9 mouse cellular contexts compared by ENCODE assay signal in the genomic region with DNA sequence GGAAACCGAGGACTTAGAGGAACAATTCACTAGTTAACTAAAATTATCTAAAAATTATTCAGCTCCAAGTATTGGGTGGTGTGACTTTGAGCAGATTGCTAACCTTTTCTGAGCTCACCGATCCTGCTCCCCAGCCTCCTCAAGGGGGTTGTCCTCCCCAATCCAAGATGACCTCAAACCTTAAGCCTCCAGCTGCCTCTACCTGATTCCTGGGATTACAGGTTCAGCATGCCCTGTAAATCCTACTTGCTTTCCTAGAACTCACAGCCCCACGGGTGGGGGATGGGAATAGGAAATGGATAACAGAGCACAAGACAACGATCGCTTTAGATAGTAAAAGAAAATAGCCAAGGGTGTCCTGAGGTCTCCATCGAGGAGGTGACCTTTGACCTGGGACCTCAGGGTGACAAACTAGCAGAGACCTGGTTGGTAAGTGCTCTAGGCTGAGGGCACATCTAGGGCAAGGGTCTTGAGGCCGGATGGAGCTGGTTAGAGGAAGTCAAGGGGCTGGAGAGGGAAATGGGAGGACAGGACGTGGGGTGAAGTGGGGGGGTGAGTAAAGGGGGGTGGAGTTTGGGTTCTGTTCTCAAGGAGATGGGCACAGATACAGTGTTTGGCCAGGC. TPM values are rescaled to one million over a fixed set of nuclear protein-coding genes. Genes with fewer than 3 reads are reported as not detected.
DNase-seq lines count a peak whose midpoint lies in the region; ATAC-seq and TF ChIP-seq lines count a peak whose summit lies in the region.
"Had no signal": no experiment of that assay in that cellular context is flagged by ENCODE, and none has a peak within 500 bp of the region (broad histone marks: within the 10 kb centered on the region; RNA-seq: fewer than 3 reads in every experiment).

No protein-coding gene starts in this region.

- H3K36me3 ChIP-seq in lung, embryonic 14.5 days (ENCODE audit: insufficient read depth), result no peaks in the 10 kb centered on the region
- H3K36me3 ChIP-seq in heart, embryonic 13.5 days, result no peaks in the 10 kb centered on the region
- H3K36me3 ChIP-seq in kidney, postnatal 0 days (ENCODE audit: insufficient read depth, low read length), result no peaks in the 10 kb centered on the region
- H3K36me3 ChIP-seq in neural tube, embryonic 15.5 days, result no peaks in the 10 kb centered on the region
- H3K36me3 ChIP-seq: midbrain, embryonic 12.5 days had no signal

- peaks cover 44% of the 10 kb centered on the region for H3K4me1 ChIP-seq in lung, embryonic 14.5 days (ENCODE audit: insufficient read depth)
- peaks cover 68% of the 10 kb centered on the region for H3K4me1 ChIP-seq in heart, embryonic 13.5 days
- H3K4me1 ChIP-seq in kidney, postnatal 0 days (replicated peaks; ENCODE audit: insufficient read depth, low read length), result peaks cover 34% of the 10 kb centered on the region
- peaks cover 18% of the 10 kb centered on the region for H3K4me1 ChIP-seq in neural tube, embryonic 15.5 days

- no peak overlapping the region for H3K9ac ChIP-seq in lung, embryonic 14.5 days
- peak overlapping the region; percentile 53 for H3K9ac ChIP-seq in heart, embryonic 13.5 days
- 0 out of 2 replicates have a peak overlapping the region, but pooled peaks have one; percentile 35 for H3K9ac ChIP-seq in kidney, postnatal 0 days (ENCODE audit: low read depth, low read length)
- no peak overlapping the region for H3K9ac ChIP-seq in neural tube, embryonic 15.5 days (replicated peaks)
- H3K9ac ChIP-seq: midbrain, embryonic 12.5 days had no signal

- no peak for TF ChIP-seq CTCF in lung, embryonic 14.5 days (IDR thresholded peaks at IDR 0.05; ENCODE audit: low read depth)
- TF ChIP-seq CTCF in kidney, postnatal 0 days (IDR thresholded peaks at IDR 0.05; ENCODE audit: low read depth), result no peak

- no peaks in the 10 kb centered on the region for H3K27me3 ChIP-seq in lung, embryonic 14.5 days (ENCODE audit: insufficient read depth, low read length)
- H3K27me3 ChIP-seq in heart, embryonic 13.5 days (replicated peaks), result no peaks in the 10 kb centered on the region; the same call in 1 of the 2 replicates
- H3K27me3 ChIP-seq in kidney, postnatal 0 days (ENCODE audit: insufficient read depth, low read length), result no peaks in the 10 kb centered on the region
- H3K27me3 ChIP-seq in neural tube, embryonic 15.5 days (replicated peaks), result 0 out of 2 replicates have a peak, but pooled peaks cover 3% of the 10 kb centered on the region

- H3K9me3 ChIP-seq in lung, embryonic 14.5 days (ENCODE audit: low read depth, low read length), result no peaks in the 10 kb centered on the region
- H3K9me3 ChIP-seq in heart, embryonic 13.5 days, result no peaks in the 10 kb centered on the region
- no peaks in the 10 kb centered on the region for H3K9me3 ChIP-seq in kidney, postnatal 0 days (replicated peaks; ENCODE audit: low read length)
- H3K9me3 ChIP-seq in neural tube, embryonic 15.5 days (replicated peaks), result no peaks in the 10 kb centered on the region
- H3K9me3 ChIP-seq: midbrain, embryonic 12.5 days had no signal

- H3K4me2 ChIP-seq in lung, embryonic 14.5 days, result no peak overlapping the region
- H3K4me2 ChIP-seq in heart, embryonic 13.5 days, result peak overlapping the region; percentile 12
- no peak overlapping the region for H3K4me2 ChIP-seq in kidney, postnatal 0 days (ENCODE audit: low read length)
- H3K4me2 ChIP-seq in neural tube, embryonic 15.5 days, result no peak overlapping the region
- H3K4me2 ChIP-seq: midbrain, embryonic 12.5 days had no signal

- WGBS in lung, embryonic 14.5 days, result 31% methylated on average over 8 of the region's 8 CpGs
- WGBS in heart, embryonic 13.5 days, result 36% methylated on average over 8 of the region's 8 CpGs
- WGBS in kidney, postnatal 0 days, result 28% methylated on average over 8 of the region's 8 CpGs
- WGBS in neural tube, embryonic 15.5 days, result 55% methylated on average over 8 of the region's 8 CpGs

- no peak; the same call in 1 of the 2 replicates for ATAC-seq in lung, embryonic 14.5 days (ENCODE audit: insufficient read depth)
- no peak for ATAC-seq in heart, embryonic 13.5 days (ENCODE audit: extremely low read depth, insufficient number of reproducible peaks, low FRiP score, low TSS enrichment)
- peak; percentile 44 for ATAC-seq in kidney, postnatal 0 days (replicated peaks; ENCODE audit: low FRiP score, low read depth)
- 0 out of 2 replicates have a peak, but pooled peaks have one; percentile 14 for ATAC-seq in neural tube, embryonic 15.5 days (ENCODE audit: low FRiP score)

- peak overlapping the region; percentile 80 for H3K27ac ChIP-seq in lung, embryonic 14.5 days (ENCODE audit: low read depth)
- H3K27ac ChIP-seq in heart, embryonic 13.5 days (replicated peaks), result peak overlapping the region; percentile 86
- peak overlapping the region; percentile 84 for H3K27ac ChIP-seq in kidney, postnatal 0 days
- H3K27ac ChIP-seq in neural tube, embryonic 15.5 days (replicated peaks), result peak overlapping the region; percentile 33; the same call in 1 of the 2 replicates

- peak; percentile 55 for DNase-seq in lung, embryonic 14.5 days
- DNase-seq in lung, postnatal 10 days, result no peak
- peak; percentile 47 for DNase-seq in kidney, postnatal 0 days (ENCODE audit: low spot score)
- DNase-seq in urinary bladder, postnatal 10 days (ENCODE audit: low spot score), result no peak
- no peak for DNase-seq in urinary bladder, postnatal 4 days (ENCODE audit: low spot score in 2 of 2)
- DNase-seq in layer of hippocampus, postnatal 14 days (ENCODE audit: low spot score in 2 of 2), result no peak

- no peak overlapping the region for H3K4me3 ChIP-seq in lung, embryonic 14.5 days (ENCODE audit: low read depth, low read length)
- no peak overlapping the region for H3K4me3 ChIP-seq in heart, embryonic 13.5 days
- no peak overlapping the region for H3K4me3 ChIP-seq in kidney, postnatal 0 days (replicated peaks; ENCODE audit: low read depth, low read length)
- no peak overlapping the region for H3K4me3 ChIP-seq in neural tube, embryonic 15.5 days (replicated peaks)
- H3K4me3 ChIP-seq: midbrain, embryonic 12.5 days had no signal

RNA-seq across cellular contexts. Expression of gene Id1, which starts 6.9 kb away (rescaled TPM):
- 122 and 123 TPM in 2 replicates for polyA plus RNA-seq in lung, embryonic 14.5 days (2014; fragmentation: Nextera tagmentation; extraction: Ambion mirVana)
- 56.7 and 58.8 TPM in 2 replicates for polyA plus RNA-seq in heart, embryonic 13.5 days (2015; fragmentation: Nextera tagmentation; extraction: Ambion mirVana)
- polyA plus RNA-seq in kidney, postnatal 0 days (2015; fragmentation: Nextera tagmentation; extraction: Ambion mirVana), result 170 and 194 TPM in 2 replicates
- 57.5 and 59.1 TPM in 2 replicates for polyA plus RNA-seq in neural tube, embryonic 15.5 days (2015; fragmentation: Nextera tagmentation; extraction: Ambion mirVana)
- 10 to 100 TPM; 32.9 to 35.8 TPM for total RNA-seq in layer of hippocampus, postnatal 14 days (2021)

RNA-seq across cellular contexts. Expression of gene Cox4i2, which starts 24.8 kb away (rescaled TPM):
- 51.4 and 59.6 TPM in 2 replicates for polyA plus RNA-seq in lung, embryonic 14.5 days (2014; fragmentation: Nextera tagmentation; extraction: Ambion mirVana)
- polyA plus RNA-seq in heart, embryonic 13.5 days (2015; fragmentation: Nextera tagmentation; extraction: Ambion mirVana), result 11.8 and 13.4 TPM in 2 replicates
- polyA plus RNA-seq in kidney, postnatal 0 days (2015; fragmentation: Nextera tagmentation; extraction: Ambion mirVana), result 15.8 and 16.3 TPM in 2 replicates
- polyA plus RNA-seq in neural tube, embryonic 15.5 days (2015; fragmentation: Nextera tagmentation; extraction: Ambion mirVana), result 4.8 and 7.6 TPM in 2 replicates
- 1 to 10 TPM; 2.9 to 3.6 TPM for total RNA-seq in layer of hippocampus, postnatal 14 days (2021)

RNA-seq across cellular contexts. Expression of gene Mcts2, which starts 42.3 kb away (rescaled TPM):
- polyA plus RNA-seq in lung, embryonic 14.5 days (2014; fragmentation: Nextera tagmentation; extraction: Ambion mirVana), result 28.5 and 32.7 TPM in 2 replicates
- 23.0 and 25.3 TPM in 2 replicates for polyA plus RNA-seq in heart, embryonic 13.5 days (2015; fragmentation: Nextera tagmentation; extraction: Ambion mirVana)
- polyA plus RNA-seq in kidney, postnatal 0 days (2015; fragmentation: Nextera tagmentation; extraction: Ambion mirVana), result 33.9 and 36.6 TPM in 2 replicates
- polyA plus RNA-seq in neural tube, embryonic 15.5 days (2015; fragmentation: Nextera tagmentation; extraction: Ambion mirVana), result 33.9 and 41.5 TPM in 2 replicates
- total RNA-seq in layer of hippocampus, postnatal 14 days (2021), result 10 to 100 TPM; 25.4 to 25.7 TPM

RNA-seq across cellular contexts. Expression of gene H13, which starts 59.9 kb away (rescaled TPM):
- polyA plus RNA-seq in lung, embryonic 14.5 days (2014; fragmentation: Nextera tagmentation; extraction: Ambion mirVana), result 97.6 and 98.1 TPM in 2 replicates
- polyA plus RNA-seq in heart, embryonic 13.5 days (2015; fragmentation: Nextera tagmentation; extraction: Ambion mirVana), result 81.9 and 84.7 TPM in 2 replicates
- polyA plus RNA-seq in kidney, postnatal 0 days (2015; fragmentation: Nextera tagmentation; extraction: Ambion mirVana), result 160 and 162 TPM in 2 replicates
- 152 and 155 TPM in 2 replicates for polyA plus RNA-seq in neural tube, embryonic 15.5 days (2015; fragmentation: Nextera tagmentation; extraction: Ambion mirVana)
- 10 to 100 TPM; 84.9 to 86.7 TPM for total RNA-seq in layer of hippocampus, postnatal 14 days (2021)

Comparison
In these comparisons a context has a peak if more than half of its experiments do, and no peak if none do; other contexts are left out.
1. DNase-seq: peak in lung, embryonic 14.5 days (single experiment) and kidney, postnatal 0 days (single experiment); none in lung, postnatal 10 days (single experiment), urinary bladder, postnatal 10 days (single experiment), urinary bladder, postnatal 4 days (0 of 2) and layer of hippocampus, postnatal 14 days (0 of 2).
2. ATAC-seq: peak in kidney, postnatal 0 days (single experiment) and neural tube, embryonic 15.5 days (single experiment); none in lung, embryonic 14.5 days (single experiment) and heart, embryonic 13.5 days (single experiment).
3. H3K27ac ChIP-seq: peak in every context shown above with its lines; median percentile 86 in heart, embryonic 13.5 days; 84 in kidney, postnatal 0 days; 80 in lung, embryonic 14.5 days; 33 in neural tube, embryonic 15.5 days.
4. H3K9ac ChIP-seq: peak in heart, embryonic 13.5 days (single experiment) and kidney, postnatal 0 days (single experiment); none in lung, embryonic 14.5 days (single experiment) and neural tube, embryonic 15.5 days (single experiment).